Mouse (Mus musculus) right cerebral cortex, postnatal 4 days (tissue): Measurements from ENCODE around the gene Mc3r.

Source experiments
- DNase-seq: peaks from one replicate; pipeline ENCODE4 v3.0.0-alpha.2; 2022

Mc3r gene

DNA sequence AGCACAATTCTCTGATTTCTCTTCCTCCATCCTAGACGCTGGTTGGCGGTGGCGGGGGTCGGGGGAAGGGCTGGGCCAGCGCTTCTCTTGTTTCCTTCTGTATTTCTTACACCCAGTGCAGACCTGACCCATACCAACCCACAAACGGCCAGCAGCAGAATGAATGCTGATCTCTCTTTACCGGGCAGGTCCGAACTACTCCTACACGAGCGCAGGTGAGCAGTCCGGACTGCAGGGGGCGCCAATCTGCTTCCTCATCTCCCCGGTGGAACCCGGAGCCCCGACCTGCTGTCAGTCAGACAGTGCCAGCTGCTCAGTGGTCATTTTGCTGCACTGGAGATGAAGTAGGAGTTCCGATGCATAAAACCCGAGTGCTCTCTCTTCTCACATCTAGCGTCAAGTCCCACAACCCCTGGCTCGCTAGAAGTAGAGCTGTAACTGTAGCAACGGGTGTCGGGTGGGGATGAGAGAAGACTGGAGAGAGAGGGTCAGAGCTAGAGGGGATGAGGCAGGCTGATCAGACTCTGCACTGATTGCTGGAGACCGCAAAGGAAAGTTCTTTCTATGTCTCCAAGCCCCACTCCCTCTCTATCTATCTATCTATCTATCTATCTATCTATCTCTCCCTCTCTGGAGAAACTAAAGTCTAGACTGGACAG lies at the start of gene Mc3r:
Gene Mc3r, plus strand, starts transcription at position 387 of the 659 bp plus-strand sequence.
- DNase-seq = peak; percentile 75

GRCm38 (mm10) chr2:172201998-172202780 lies 46.1 kb upstream of the Mc3r start:
- DNase-seq = no peak

DNA sequence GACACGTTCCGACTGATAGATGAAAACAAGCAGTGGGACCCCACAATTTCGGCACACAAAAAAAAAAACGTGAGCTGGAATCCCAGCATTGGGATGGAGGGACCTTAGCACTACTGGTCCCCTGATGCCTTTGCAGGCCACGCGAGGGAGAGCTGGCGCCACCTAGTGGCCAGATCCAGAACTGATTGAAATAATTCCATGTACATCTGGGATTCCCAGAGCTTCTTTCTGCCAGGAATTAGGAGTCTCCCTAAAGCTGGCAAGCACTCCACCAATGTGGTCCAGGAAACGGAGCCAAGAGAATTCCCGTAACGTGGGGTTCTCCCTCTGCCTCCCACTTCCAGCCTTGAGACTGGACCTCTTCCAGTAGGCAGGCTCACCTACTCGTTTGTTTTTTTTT lies 41.3 kb upstream of the Mc3r start:
- peak; percentile 97 for DNase-seq

DNA sequence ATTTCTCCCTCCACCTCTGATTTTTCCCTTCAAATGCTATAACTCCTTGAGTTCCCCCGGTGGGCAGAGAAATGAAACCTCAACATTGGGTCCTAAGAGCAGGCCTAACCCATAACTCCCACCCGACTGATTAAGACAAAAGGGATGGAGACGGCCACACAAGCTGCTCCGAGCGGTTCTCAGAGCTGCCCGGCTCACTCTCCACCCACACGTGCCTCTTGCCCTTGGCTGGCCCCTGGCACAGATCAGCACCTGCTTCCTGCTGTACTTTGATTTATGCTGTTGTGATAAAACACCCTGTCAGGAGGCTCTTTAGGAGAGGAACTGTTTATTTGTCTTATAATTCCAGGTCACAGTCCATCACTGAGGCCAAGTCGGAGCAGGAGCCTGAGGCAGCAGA lies 34.8 kb upstream of the Mc3r start:
- no peak for DNase-seq

DNA sequence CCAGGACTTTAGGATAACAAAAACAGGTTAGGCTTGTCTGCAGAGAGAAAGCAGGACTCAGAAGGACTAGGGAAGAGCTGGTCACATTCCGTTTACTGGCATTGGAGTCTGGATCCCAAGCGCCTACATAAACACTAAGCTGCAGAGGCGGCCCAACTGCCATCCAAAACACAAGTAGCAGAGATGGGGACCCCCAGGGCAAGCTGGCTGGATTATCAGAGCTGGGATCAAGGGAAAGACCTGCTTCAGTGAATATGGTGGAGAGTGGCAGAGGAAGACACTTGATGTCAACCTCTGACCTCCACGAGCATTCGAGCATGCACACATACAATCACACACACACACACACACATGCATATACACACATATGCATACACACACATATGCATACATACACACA lies 34.0 kb upstream of the Mc3r start:
- DNase-seq = no peak

DNA sequence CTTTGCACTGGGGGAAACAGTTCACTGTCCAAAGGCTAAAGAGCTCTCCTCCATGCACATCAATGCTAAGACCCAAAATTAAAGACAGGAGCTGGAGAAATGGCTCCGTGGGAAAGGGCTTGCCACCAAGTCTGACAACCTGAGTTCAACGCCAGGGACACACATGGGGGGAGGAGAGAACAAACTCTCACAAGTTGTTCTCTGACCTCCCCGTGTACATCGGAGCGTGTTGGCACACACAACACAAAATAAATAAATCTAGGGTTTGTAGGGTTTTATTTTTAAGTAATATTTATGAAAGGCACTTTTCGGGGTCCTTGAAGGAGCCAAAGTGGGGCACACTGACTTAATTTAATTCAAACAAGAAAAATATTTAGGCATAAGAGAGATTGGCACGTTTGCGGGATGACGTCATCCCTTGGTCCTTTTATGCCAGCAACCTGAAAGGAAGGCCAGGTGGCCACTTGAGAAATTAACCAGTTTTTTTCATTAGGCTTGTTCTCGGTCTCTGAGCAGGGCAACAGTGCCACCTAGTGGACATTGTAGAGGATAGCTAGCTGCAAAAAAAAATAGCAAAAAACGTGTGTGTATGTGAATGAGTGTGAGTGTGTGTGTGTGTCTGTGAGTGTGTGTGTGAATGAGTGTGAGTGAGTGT lies 32.7 kb upstream of the Mc3r start:
- peak; percentile 67 for DNase-seq

DNA sequence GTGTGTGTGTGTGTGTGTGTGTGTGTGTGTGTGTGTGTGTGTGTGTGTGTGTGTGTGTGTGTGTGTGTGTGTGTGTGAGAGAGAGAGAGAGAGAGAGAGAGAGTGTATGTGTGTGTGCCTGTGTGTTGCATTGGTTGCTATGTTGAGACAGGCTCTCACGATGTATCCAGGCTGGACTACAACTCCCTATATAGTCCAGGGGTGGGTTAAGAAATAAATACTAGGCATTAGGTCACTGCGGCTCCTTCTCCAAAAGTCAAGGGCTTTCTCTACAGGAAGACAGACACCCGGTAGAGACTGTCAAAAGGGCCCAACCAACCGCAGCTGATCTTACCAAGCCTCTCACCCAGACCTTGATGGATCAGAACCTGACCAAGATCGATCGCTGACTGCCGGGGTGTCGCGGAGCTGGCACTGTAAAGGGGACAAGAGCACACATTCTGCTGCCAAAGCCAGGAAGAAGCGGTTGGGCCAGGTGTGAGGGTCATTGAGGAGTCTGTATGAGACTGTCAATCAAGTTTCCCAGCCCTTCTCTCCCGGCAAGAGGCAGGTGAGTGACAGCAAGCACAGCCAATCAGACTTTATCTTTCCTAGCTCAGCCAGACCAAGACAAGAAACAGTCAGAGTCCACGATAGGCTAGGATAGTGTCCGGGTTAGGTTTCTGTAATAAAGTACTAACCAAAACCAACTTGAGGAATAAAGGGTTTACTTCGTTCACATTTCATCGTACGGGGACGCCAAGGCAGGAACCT lies 32.0 kb upstream of the Mc3r start:
- no peak for DNase-seq

GRCm38 (mm10) chr2:172217886-172218285 lies 30.4 kb upstream of the Mc3r start:
- no peak for DNase-seq

DNA sequence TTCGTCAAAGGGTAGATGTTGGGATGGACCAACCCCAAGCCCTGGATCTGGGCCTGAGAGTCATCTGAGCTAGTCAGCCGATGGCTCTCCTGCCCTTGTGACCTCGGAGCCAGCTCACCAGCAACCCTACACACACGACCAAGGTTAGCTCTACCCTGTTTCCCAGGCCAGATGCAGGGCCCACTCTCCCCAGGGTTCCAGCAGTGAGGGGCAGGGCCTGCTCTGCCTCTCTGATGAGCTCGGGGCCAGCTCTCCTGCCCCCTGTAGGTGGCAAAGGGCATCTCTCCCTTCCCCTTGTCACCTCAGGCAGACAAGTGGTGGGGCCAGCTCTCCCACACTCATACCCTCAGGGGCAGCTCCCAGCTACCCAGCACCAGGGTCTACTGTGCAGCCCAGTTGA lies 29.1 kb upstream of the Mc3r start:
- DNase-seq = no peak

DNA sequence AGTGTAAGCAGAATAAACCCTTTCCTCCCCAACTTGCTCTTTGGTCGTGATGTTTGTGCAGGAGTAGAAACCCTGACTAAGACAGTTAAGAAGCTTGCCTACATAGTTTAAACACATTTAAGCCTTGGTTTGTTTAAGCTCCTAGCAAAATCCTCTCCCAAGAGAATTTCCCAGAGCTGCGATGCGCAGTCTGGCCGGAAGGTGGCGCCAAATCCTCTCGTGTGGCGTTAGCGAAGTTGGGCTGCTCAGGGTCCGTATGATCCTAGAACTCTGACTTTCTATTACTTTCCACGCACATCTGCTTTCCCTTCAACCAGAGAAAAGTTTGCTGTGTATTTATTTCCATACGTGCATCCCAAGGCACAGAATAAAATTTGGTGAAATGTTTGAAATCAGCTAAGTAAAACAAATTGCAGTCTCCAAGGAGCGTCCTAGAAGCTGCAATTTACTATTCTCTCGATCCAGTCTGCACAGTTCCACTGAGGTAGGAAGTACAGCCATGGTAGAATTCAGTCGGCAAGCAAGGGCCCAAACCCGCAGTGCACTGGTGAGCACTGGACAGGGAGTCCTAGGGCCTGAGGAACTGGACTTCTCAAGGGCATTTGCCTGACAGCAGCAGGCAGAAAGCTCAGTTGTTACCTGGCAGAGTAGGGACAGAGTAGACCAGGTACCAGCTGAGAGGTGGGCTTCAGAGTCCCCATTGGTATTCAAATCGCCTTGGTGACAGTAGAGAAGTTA lies 26.5 kb upstream of the Mc3r start:
- peak; percentile 89 for DNase-seq

DNA sequence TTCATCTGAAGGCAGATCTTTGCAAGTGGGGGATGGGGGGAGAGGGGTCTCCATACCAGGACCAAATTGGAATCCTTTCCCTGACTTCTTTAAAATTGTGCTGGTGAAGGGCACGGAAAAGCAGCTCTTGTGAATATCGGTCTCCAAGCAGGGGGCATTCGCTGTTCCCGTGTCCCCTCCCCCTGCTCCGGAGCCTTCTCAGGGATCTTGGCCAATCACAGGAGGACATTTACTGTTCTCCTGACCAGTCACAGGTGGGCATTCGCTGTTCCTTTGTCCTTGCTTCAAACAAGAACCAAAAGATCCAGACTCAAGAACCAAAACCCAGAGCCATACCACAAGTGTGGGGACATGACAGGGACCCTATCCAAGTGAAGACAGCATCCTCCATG lies 25.9 kb upstream of the Mc3r start:
- peak; percentile 35 for DNase-seq

DNA sequence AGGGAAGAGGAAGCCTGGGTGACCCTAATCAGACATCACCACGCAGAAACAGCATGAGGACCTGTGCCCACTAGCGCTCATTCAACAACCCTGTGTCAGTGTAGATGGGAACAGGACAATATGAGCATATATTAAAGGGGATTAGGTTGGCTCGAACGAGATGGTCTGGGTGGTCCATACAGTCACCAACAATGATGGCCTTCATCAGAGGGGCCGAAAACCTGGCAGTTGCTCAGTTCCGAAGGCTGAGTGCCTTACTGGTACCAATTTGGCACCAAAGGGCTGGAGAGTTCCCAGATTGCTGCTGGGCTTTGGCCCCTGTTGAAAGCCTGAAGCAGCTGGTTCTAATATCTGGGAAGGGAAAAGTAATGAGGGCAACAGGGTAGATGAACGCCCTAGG lies 25.4 kb upstream of the Mc3r start:
- peak; percentile 52 for DNase-seq

GRCm38 (mm10) chr2:172223451-172224200 lies 24.7 kb upstream of the Mc3r start:
- DNase-seq = no peak

GRCm38 (mm10) chr2:172226945-172227344 lies 21.3 kb upstream of the Mc3r start:
- peak; percentile 56 for DNase-seq

DNA sequence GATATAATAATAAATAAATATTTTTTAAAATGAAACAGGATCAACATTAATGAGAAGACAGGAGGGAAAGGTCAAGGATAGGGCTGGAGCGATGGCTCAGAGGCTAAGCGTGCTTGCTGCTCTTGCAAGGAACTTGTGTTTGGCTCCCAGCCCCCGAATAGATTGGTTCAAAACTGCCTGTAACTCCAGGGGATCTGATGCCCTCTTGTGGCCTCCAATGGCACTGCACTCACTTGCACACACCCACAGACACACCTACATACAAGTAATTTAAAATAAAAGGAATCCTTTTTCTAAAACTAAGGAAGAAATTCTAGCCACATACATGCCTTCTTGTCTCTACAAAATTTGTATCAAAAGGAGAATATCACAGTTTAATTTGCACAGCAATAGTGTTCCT lies 20.5 kb upstream of the Mc3r start:
- no peak for DNase-seq

GRCm38 (mm10) chr2:172229190-172229589 lies 19.1 kb upstream of the Mc3r start:
- DNase-seq = peak; percentile 1

DNA sequence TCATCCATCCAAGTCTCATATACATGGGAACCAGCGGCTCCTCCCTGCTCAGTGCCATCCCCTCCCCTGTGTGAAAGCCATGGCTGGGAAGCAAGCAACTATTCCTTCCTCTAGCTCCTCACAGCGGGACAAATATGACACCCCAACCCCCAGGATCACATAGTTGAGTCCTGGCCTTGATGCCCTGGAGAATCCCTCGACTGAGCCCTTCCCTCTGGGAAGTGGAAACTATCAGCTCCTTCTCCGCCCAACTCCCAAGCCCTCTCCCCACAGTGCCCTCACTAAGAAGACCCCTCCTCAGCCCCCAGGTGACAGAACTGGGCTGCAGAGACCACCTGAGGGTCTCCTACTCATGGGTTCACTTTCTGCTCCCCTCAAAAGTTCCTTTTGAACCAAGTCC lies 18.2 kb upstream of the Mc3r start:
- peak; percentile 1 for DNase-seq

DNA sequence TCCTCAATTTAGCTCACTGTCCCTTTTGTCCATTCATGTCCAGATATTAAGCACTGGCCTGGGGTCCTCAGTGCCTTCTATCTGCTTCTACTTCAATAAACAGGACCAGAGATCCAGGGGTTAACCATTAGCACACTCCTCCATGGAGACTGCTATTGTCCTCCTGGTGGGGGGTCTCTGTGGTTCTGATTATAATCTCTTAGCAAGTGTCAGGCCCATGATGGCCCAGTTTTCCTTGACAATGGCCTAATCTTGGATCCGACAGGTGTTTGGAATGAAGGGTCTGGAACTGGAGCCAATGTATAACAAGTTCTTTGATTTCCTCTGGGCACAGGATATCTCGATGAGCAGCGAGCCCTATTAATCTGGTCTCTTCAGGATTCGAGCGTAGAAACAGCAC lies 10.1 kb upstream of the Mc3r start:
- no peak for DNase-seq

DNA sequence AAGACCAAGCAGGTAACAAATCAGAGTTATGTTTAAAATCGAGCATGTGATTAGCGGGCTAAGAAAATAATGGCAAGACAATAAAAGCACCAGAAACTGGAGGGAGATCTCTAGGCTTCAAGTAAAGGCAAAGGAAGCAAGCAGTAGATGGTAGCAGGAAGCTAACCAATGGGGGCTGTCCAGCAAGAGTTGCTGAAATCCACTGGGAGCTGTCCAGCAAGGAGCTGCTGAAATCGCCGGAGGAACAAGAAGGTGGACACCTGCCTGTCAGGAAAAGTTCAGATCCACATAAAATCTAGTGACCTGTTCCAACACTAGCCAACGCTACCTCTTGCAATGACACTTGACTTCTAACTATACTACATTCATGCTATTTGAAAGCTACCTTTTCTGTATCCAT lies 7.3 kb upstream of the Mc3r start:
- no peak for DNase-seq

GRCm38 (mm10) chr2:172245497-172245896 lies 2.8 kb upstream of the Mc3r start:
- no peak for DNase-seq

- no peak for DNase-seq
These were observed 1.0 kb downstream of the Mc3r start for GRCm38 (mm10) chr2:172249336-172249735.

DNA sequence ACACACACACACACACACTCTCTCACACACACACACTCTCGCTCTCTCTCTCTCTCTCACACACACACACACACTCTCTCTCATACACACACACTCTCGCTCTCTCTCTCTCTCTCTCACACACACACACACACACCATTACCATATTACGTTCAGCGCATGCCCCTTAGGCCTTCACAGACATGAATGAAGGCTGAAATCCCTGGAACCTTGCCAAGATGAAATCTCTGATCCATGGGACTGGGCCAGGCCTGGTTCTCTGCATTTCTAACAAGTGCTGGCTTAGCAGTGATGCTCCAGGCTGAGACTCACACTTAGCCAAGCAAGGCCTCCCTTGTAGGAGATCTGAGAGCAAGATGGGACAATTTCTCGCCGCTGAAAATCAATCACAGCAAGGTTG lies 8.1 kb downstream of the Mc3r start:
- DNase-seq = no peak
